ENCODE assay signal across 9 mouse cellular contexts in the genomic region with DNA sequence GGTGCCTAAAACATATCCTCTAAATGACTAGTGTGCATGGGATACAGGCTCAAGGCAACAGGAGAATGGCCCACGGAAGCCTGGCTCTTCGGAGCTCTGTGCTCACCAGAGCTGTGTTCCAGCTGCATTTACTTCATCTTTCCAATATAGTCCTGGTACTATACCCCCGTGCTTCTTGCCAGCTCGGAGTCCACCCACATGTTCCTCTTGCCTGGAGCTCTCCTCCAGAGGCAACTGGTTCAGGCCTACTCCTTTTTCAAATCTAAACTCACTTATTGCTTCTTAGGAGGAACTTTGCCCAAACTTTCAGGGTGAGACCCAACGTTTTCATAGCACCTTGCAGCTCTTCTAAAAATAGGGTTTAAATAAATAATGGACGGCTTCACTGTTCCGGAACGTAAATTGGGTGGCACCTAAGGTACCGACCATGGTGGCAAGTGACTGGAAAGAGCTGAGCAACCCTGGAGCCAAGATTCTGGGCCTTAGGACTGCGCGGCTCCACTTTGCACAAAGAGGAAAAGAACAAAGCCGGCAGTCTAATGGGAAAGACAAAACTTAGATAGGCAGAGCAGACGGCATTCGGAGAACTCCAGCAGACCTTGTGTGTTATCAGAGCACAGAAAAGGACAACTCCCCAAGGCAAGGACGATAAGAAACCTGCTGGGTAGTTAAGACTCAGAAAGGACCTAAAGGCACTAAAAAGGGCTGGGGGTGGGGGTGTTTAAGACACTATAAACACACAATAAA.
DNase-seq lines count a peak whose midpoint lies in the region; ATAC-seq and TF ChIP-seq lines count a peak whose summit lies in the region.
"Had no signal": no experiment of that assay in that cellular context is flagged by ENCODE, and none has a peak within 500 bp of the region (broad histone marks: within the 10 kb centered on the region; RNA-seq: fewer than 3 reads in every experiment).

No protein-coding gene starts in this region.

- H3K27me3 ChIP-seq in heart, postnatal 0 days (ENCODE audit: control insufficient read depth, insufficient read depth, low read length) = no peaks in the 10 kb centered on the region
- no peaks in the 10 kb centered on the region for H3K27me3 ChIP-seq in testis, adult 2 months (ENCODE audit: control insufficient read depth, insufficient read depth, low read length)
- no peaks in the 10 kb centered on the region for H3K27me3 ChIP-seq in liver, embryonic 11.5 days (replicated peaks; ENCODE audit: control insufficient read depth, insufficient read depth, low read length)

- H3K4me2 ChIP-seq in heart, postnatal 0 days (ENCODE audit: low read depth, low read length) = no peak overlapping the region
- H3K4me2 ChIP-seq in liver, embryonic 11.5 days = peak overlapping the region; percentile 53
- H3K4me2 ChIP-seq: hindbrain, embryonic 14.5 days had no signal

- 0 out of 2 replicates have a peak overlapping the region, but pooled peaks have one; percentile 35 for H3K27ac ChIP-seq in heart, postnatal 0 days (ENCODE audit: low read depth)
- H3K27ac ChIP-seq in testis, adult 2 months (ENCODE audit: control insufficient read depth, insufficient read depth, low read depth, low read length) = peak overlapping the region; percentile 61
- peak overlapping the region; percentile 84 for H3K27ac ChIP-seq in liver, embryonic 11.5 days (ENCODE audit: low read depth, low read length)
- H3K27ac ChIP-seq: hindbrain, embryonic 14.5 days had no signal

- TF ChIP-seq POLR2A in testis, adult 2 months (IDR thresholded peaks at IDR 0.05; ENCODE audit: control insufficient read depth, low read depth, low read length) = no peak

- H3K4me1 ChIP-seq in heart, postnatal 0 days (ENCODE audit: control insufficient read depth, insufficient read depth) = peaks cover 18% of the 10 kb centered on the region
- H3K4me1 ChIP-seq in testis, adult 2 months (ENCODE audit: control insufficient read depth, insufficient read depth, low read length) = peaks cover 4% of the 10 kb centered on the region; the same call in 1 of the 2 replicates
- peaks cover 22% of the 10 kb centered on the region for H3K4me1 ChIP-seq in liver, embryonic 11.5 days (replicated peaks; ENCODE audit: control insufficient read depth, insufficient read depth, low read length)

- H3K4me3 ChIP-seq in heart, postnatal 0 days (ENCODE audit: low read depth, low read length) = no peak overlapping the region
- H3K4me3 ChIP-seq in testis, adult 2 months (ENCODE audit: control insufficient read depth, low read depth, low read length) = no peak overlapping the region
- H3K4me3 ChIP-seq in liver, embryonic 11.5 days (ENCODE audit: low read depth, low read length) = no peak overlapping the region

- 42% methylated on average over 15 of the region's 15 CpGs for WGBS in heart, postnatal 0 days
- 46% methylated on average over 15 of the region's 15 CpGs for WGBS in liver, embryonic 11.5 days

- intact Hi-C loops in heart, postnatal 14 days (cut with DNase I) = loop anchor here (2.0 to 5.0 kb wide), 3 partner anchors 45 to 308 kb away; a partner anchor contains a TSS
- intact Hi-C loops in gastrocnemius, postnatal 14 days (cut with DNase I; ENCODE audit: low total_unique reads) = loop anchor here (5.0 to 10.0 kb wide), 2 partner anchors 42 to 285 kb away; no protein-coding TSS in a partner anchor

- H3K9ac ChIP-seq in heart, postnatal 0 days (replicated peaks; ENCODE audit: low read depth, low read length) = no peak overlapping the region
- peak overlapping the region; percentile 54 for H3K9ac ChIP-seq in liver, embryonic 11.5 days (ENCODE audit: low read depth, low read length)
- H3K9ac ChIP-seq: hindbrain, embryonic 14.5 days had no signal

- no peak for DNase-seq in heart, postnatal 0 days (ENCODE audit: low spot score)
- DNase-seq in heart, postnatal 14 days = no peak
- no peak for DNase-seq in testis, postnatal 10 days (ENCODE audit: low spot score)
- DNase-seq in liver, embryonic 11.5 days (ENCODE audit: low spot score) = peak; percentile 50
- no peak for DNase-seq in lung, postnatal 14 days
- DNase-seq in gastrocnemius, postnatal 4 days (ENCODE audit: low spot score in 2 of 2) = no peak
- no peak for DNase-seq in gastrocnemius, postnatal 14 days

- H3K9me3 ChIP-seq in heart, postnatal 0 days (replicated peaks; ENCODE audit: control insufficient read depth, low read length) = no peaks in the 10 kb centered on the region
- H3K9me3 ChIP-seq in liver, embryonic 11.5 days (ENCODE audit: control insufficient read depth, low read length) = no peaks in the 10 kb centered on the region

- TF ChIP-seq EP300 in heart, postnatal 0 days (IDR thresholded peaks at IDR 0.05; ENCODE audit: low read depth) = no peak

- no peak for TF ChIP-seq CTCF in heart, postnatal 0 days (IDR thresholded peaks at IDR 0.05; ENCODE audit: low read depth)
- no peak for TF ChIP-seq CTCF in testis, adult 2 months (IDR thresholded peaks at IDR 0.05; ENCODE audit: control insufficient read depth, insufficient read depth, insufficient replicate concordance, low read depth, low read length)

- H3K36me3 ChIP-seq in heart, postnatal 0 days (replicated peaks; ENCODE audit: control insufficient read depth, insufficient read depth, low read length) = no peaks in the 10 kb centered on the region
- no peaks in the 10 kb centered on the region for H3K36me3 ChIP-seq in testis, adult 2 months (ENCODE audit: control insufficient read depth, insufficient read depth, low read length)
- H3K36me3 ChIP-seq in liver, embryonic 11.5 days (ENCODE audit: control insufficient read depth, insufficient read depth, low read length) = no peaks in the 10 kb centered on the region

- ATAC-seq in heart, postnatal 0 days (ENCODE audit: insufficient read depth, low read depth) = peak; percentile 15; the same call in 1 of the 2 replicates
- ATAC-seq in liver, embryonic 11.5 days (replicated peaks; ENCODE audit: low FRiP score) = peak; percentile 93
